Mouse (Mus musculus) layer of hippocampus, adult 9-10 months (tissue): ENCODE results near the gene Tead2.
"Not testable (repeated sequence)": the region's sequence is repeated elsewhere in the genome, so short reads cannot be mapped to it uniquely, and the experiment has no call there.

Experiments used
- DNase-seq: peaks from one replicate; pipeline ENCODE4 v3.0.0; 2022; ENCODE audit warnings: low spot score

Gene Tead2

GRCm38 (mm10) chr7:45215673-45216441 lies at the start of gene Tead2:
Gene Tead2, plus strand, starts transcription at chr7:45215753.
- no peak for DNase-seq

DNA sequence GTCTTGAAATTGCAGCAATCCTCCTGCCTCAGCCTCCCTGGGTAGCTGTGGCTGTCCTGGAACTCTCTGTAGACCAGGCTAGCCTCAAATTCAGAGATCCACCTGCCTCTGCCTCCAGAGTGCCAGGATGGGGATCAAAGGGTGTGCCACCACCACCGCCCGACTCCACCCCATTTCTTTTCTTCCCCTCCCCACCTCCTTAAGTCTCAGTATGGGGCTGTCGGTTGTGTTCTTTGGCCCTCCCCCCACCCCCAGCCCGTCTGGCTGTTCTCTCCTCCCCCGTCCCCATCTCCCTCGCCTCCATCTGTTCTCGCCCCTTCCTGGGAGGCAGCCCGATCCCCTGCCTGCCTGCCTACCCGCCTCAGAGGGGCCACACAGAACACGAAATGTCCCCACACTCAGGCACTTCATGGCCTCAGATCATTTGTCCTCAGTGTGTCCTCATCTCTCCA lies 48.6 kb upstream of the Tead2 start:
- no peak for DNase-seq

GRCm38 (mm10) chr7:45167761-45168445 lies 47.6 kb upstream of the Tead2 start:
- no peak for DNase-seq

- DNase-seq: no peak
Observed at GRCm38 (mm10) chr7:45168656-45169055, 46.9 kb upstream of the Tead2 start.

GRCm38 (mm10) chr7:45169495-45169894 lies 46.1 kb upstream of the Tead2 start:
- DNase-seq: no peak

- no peak for DNase-seq
Observed at GRCm38 (mm10) chr7:45172974-45173373, 42.6 kb upstream of the Tead2 start.

- not testable (repeated sequence) for DNase-seq
Observed at GRCm38 (mm10) chr7:45173772-45174171, 41.8 kb upstream of the Tead2 start.

GRCm38 (mm10) chr7:45174567-45175280 lies 40.8 kb upstream of the Tead2 start:
- no peak for DNase-seq

DNA sequence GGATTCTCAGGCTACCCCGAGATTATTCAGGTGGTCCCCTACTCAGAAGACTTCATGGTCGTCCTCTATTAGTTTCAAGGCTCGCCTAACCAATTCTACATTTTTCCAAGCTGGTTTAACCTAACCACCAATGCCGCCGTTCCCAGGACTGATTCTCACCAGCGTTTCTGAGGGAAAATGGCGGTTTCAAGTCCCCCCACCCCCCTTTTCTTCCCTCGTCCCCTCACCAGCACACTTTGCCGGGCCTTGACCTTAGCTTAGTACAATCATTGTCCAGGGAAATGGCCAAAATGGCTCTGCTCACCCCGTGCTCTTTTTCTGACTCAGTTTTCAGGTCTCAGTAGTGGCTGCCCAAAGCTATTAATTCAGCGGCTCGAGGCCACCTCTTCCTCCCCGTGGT lies 40.2 kb upstream of the Tead2 start:
- no peak for DNase-seq

DNA sequence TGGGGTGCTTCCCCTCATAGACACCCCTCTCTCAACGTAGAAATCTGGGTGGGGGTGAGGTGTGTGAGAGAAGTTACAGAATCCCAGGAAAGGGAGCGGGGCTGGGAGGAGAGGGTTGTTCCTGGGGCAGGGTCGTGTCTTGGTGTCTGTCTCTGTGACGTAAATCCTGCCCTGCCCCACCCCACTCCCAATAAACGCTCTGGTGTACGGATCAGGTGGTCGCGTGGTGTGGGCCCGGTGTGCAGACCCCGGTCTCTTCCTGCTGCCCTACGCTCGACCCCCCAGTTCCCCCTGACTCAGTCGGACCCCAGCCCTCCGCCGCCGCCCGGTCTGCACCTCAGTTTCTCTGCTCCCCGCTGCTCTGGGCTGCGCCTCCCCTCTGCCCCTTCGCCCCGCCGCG lies 39.6 kb upstream of the Tead2 start:
- no peak for DNase-seq

- DNase-seq: no peak
Observed at GRCm38 (mm10) chr7:45176356-45176755, 39.2 kb upstream of the Tead2 start.

DNA sequence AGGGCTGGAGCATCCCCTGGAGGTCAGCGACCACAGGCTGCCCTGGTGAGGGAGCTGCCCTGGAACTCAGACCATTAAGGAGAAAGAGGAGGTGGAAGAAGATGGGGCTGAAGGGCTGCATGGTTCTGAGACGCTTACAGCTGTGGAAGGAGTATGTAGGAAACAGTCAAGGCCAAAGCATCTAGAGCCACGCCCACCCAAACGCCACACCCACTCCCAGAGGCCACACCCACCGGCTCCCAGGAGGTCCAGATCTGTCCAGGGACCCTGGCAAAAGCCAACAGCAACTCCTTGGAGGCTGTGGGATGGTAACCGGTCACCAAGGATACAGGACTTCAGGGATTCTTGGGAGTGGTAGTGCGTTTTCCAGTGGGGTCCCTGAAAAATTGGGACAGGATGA lies 37.0 kb upstream of the Tead2 start:
- no peak for DNase-seq

DNA sequence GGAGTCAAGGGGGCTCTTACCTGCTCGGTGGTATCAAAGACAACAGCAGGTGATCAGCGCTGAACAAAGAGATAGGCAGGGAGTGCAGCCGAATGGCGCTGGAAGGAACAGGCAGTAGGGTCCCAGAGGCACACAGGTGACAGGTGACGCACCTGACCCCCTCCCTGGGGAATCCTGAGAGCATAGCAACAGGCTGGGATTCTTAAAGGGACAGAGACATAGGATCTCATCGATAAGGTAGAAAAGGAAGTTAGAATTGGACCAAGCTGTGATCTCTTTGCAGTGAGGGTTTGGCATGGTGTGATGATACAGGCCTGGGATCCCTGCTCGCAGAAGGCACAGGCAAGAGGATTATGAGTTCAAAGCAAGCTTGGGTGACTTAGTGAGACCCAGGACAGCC lies 36.1 kb upstream of the Tead2 start, which contains the start of gene Gfy:
Gfy (minus strand) TSS at position 101 of the 400 bp plus-strand sequence.
- DNase-seq: no peak

- no peak for DNase-seq
Observed at GRCm38 (mm10) chr7:45180896-45181477, 34.6 kb upstream of the Tead2 start, which contains the start of gene Pth2. Gene Pth2, plus strand, starts transcription at chr7:45180995.

- DNase-seq: no peak
Observed at GRCm38 (mm10) chr7:45181540-45181939, 34.0 kb upstream of the Tead2 start.

DNA sequence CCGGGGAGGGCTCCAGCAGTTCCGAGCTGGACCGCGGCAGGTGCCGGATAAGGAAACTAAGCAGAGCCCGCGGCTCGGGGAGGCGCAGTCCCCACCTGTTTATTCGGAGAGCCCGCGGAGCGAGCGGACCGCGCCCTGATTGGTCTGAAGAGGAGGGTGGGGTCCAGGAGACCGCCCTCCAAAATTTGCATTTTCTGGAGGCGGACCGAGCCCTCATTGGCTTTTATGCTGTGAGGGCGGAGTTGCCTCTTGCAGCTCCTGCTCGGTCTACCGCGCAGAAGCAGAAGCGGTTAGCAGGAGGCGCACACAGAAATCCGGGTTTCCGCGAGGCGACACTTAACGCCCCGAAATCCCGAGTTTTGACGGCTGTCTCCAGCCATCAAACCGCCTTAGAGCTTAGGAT lies 33.4 kb upstream of the Tead2 start:
- DNase-seq: no peak

DNA sequence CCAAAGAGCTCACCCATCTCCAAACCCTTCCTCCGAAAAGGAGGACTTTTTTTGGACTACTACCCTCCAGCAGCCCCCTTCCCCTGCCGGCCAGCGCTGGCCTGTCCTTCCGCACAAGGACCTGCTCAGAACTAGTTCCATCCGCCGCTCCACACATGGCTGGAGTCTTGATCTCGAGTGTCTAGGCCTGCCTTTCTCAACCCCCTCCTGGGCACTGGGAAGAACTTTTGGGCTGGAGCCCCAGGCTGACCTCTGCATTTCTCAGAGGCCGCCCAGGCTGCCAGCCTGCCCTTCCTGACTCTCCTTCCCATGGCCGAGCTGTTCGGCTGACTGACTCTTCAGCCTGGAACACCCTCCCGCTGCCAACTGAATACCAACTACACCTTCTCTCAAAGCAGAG lies 32.9 kb upstream of the Tead2 start:
- DNase-seq: no peak

DNA sequence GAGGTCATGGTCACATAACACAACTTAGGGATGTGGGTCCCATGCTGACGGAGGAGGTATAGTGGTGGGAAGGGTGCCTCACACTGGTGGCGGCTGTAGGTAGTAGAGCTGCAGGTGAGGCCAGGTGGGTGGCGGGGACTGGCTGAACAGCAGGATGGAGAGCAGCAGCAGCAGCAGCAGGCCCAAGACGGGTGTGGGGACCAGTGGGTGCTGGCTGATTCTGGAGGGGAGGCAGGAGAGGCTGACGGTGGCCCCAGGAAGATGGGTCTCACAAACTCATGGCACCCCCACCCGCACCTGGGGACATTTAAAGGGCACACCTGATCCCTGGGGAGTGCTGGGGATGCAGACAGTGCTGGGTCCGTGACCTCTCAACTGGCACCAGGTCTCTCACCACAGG lies 31.9 kb upstream of the Tead2 start:
- no peak for DNase-seq

GRCm38 (mm10) chr7:45185921-45186320 lies 29.6 kb upstream of the Tead2 start:
- DNase-seq: no peak

- no peak for DNase-seq
Observed at GRCm38 (mm10) chr7:45189600-45189999, 26.0 kb upstream of the Tead2 start.

- DNase-seq: no peak
Observed at GRCm38 (mm10) chr7:45190186-45190585, 25.4 kb upstream of the Tead2 start.

- no peak for DNase-seq
Observed at GRCm38 (mm10) chr7:45191161-45191560, 24.4 kb upstream of the Tead2 start.
